Mouse (Mus musculus) kidney, embryonic 15.5 days (tissue): Measurements from ENCODE around the gene Lipm. TPM values are rescaled to one million over a fixed set of nuclear protein-coding genes. Genes with fewer than 3 reads are reported as not detected.

Source experiments
- ATAC-seq: fragments of 200-750 bp; cut with Nextera tagmentation; replicated peaks from 2 replicates; pipeline ENCODE4 v1.8.0; 2017; ENCODE audit warnings: moderate TSS enrichment; ENCODE audit not compliant: low FRiP score
- H3K27ac ChIP-seq: fragments of 300-500 bp; sonication (generic); 2 replicates; pipeline ENCODE4 v1.5.1; 2015; ENCODE audit warnings: mild to moderate bottlenecking, inconsistent platforms
- H3K27me3 ChIP-seq: fragments of 300-500 bp; sonication (generic); 2 replicates; pipeline ENCODE4 v1.6.1; 2015; ENCODE audit warnings: inconsistent platforms
- H3K36me3 ChIP-seq: fragments of 300-500 bp; sonication (generic); 2 replicates; pipeline ENCODE4 v1.6.1; 2015; ENCODE audit warnings: inconsistent platforms
- H3K4me1 ChIP-seq: fragments of 300-500 bp; sonication (generic); 2 replicates; pipeline ENCODE4 v1.6.1; 2015; ENCODE audit warnings: inconsistent platforms
- H3K4me2 ChIP-seq: fragments of 300-500 bp; sonication (generic); 2 replicates; pipeline ENCODE4 v1.6.1; 2015; ENCODE audit warnings: moderate library complexity, mild to moderate bottlenecking, inconsistent platforms
- H3K4me3 ChIP-seq: fragments of 300-500 bp; sonication (generic); replicated peaks from 2 replicates; pipeline ENCODE4 v1.5.1; 2015; ENCODE audit warnings: mild to moderate bottlenecking, inconsistent platforms
- H3K9ac ChIP-seq: fragments of 300-500 bp; sonication (generic); 2 replicates; pipeline ENCODE4 v1.6.1; 2015; ENCODE audit warnings: mild to moderate bottlenecking, inconsistent platforms
- H3K9me3 ChIP-seq: fragments of 300-500 bp; sonication (generic); replicated peaks from 2 replicates; pipeline ENCODE4 v1.6.1; 2016; ENCODE audit warnings: inconsistent platforms
- WGBS: fragments of 180-500 bp; shearing (Covaris S2); methylation state at CpG from one replicate; pipeline ENCODE4 v1.1.7; 2015; ENCODE audit warnings: mixed read lengths; 5-methylcytosine and 5-hydroxymethylcytosine counted together
- polyA plus RNA-seq: library from polyadenylated mRNA; unstranded; fragments of >200 nt; fragmentation: Nextera tagmentation; extraction: Ambion mirVana; gene quantifications from 2 replicates; pipeline ENCODE4 v1.2.1, GENCODE M21; 2015

The Lipm gene
- polyA plus RNA-seq = 0.19 TPM in 1 of 2 replicates, not detected in the other

GRCm38 (mm10) chr19:34100633-34101032 lies at the start of gene Lipm:
Gene Lipm, plus strand, starts transcription at chr19:34100933.
- Histone ChIP-seq H3K27ac (no peak within 1 kb of the TSS), H3K9me3 (no peaks in the 10 kb centered on the region), H3K4me2 (no peak within 1 kb of the TSS), H3K27me3 (no peaks in the 10 kb centered on the region), H3K36me3 (no peaks in the 10 kb centered on the region), H3K4me3 (no peak within 1 kb of the TSS), H3K9ac (no peak within 1 kb of the TSS), H3K4me1 (no peaks in the 10 kb centered on the region)
- ATAC-seq = no peak
- 77% methylated on average over 4 of the region's 4 CpGs for WGBS

- Histone ChIP-seq H3K4me1 (no peaks in the 10 kb centered on the region), H3K27me3 (no peaks in the 10 kb centered on the region), H3K4me2 (no peak overlapping the region), H3K36me3 (no peaks in the 10 kb centered on the region), H3K9ac (no peak overlapping the region), H3K27ac (no peak overlapping the region), H3K9me3 (no peaks in the 10 kb centered on the region), H3K4me3 (no peak overlapping the region)
- WGBS = 84% methylated on average over 3 of the region's 3 CpGs
- no peak for ATAC-seq
These were observed 49.2 kb upstream of the Lipm start for GRCm38 (mm10) chr19:34051502-34051901.

- no peaks in the 10 kb centered on the region for H3K9me3 ChIP-seq
- no peaks in the 10 kb centered on the region for H3K27me3 ChIP-seq
- WGBS = 47% methylated on average over 1 of the region's 1 CpGs
These were observed 37.2 kb upstream of the Lipm start for GRCm38 (mm10) chr19:34063547-34063946.

GRCm38 (mm10) chr19:34064059-34064458 lies 36.7 kb upstream of the Lipm start:
- H3K9ac ChIP-seq = no peak overlapping the region
- no peaks in the 10 kb centered on the region for H3K9me3 ChIP-seq
- no peak for ATAC-seq

More at GRCm38 (mm10) chr19:34063547-34063946, 37.2 kb upstream of the Lipm start:
- no peak overlapping the region for H3K9ac ChIP-seq
- H3K4me2 ChIP-seq = no peak overlapping the region
- no peak overlapping the region for H3K4me3 ChIP-seq
- H3K36me3 ChIP-seq = no peaks in the 10 kb centered on the region
- H3K4me1 ChIP-seq = no peaks in the 10 kb centered on the region
- no peak for ATAC-seq
- H3K27ac ChIP-seq = no peak overlapping the region

GRCm38 (mm10) chr19:34066779-34067472 lies 33.8 kb upstream of the Lipm start, which contains the start of gene Lipn:
Gene Lipn, plus strand, starts transcription at chr19:34067358.
- H3K4me1 ChIP-seq = no peaks in the 10 kb centered on the region
- 89% methylated on average over 9 of the region's 9 CpGs for WGBS
- H3K27ac ChIP-seq = no peak within 1 kb of the TSS
- H3K4me2 ChIP-seq = no peak within 1 kb of the TSS
- H3K9ac ChIP-seq = no peak within 1 kb of the TSS
- no peaks in the 10 kb centered on the region for H3K27me3 ChIP-seq
- H3K36me3 ChIP-seq = no peaks in the 10 kb centered on the region
- no peak for ATAC-seq
- H3K4me3 ChIP-seq = no peak within 1 kb of the TSS
- no peaks in the 10 kb centered on the region for H3K9me3 ChIP-seq

More at GRCm38 (mm10) chr19:34064059-34064458, 36.7 kb upstream of the Lipm start:
- Histone ChIP-seq H3K27me3 (no peaks in the 10 kb centered on the region), H3K4me1 (no peaks in the 10 kb centered on the region), H3K27ac (no peak overlapping the region), H3K4me2 (no peak overlapping the region), H3K4me3 (no peak overlapping the region), H3K36me3 (no peaks in the 10 kb centered on the region)
- WGBS = 85% methylated on average over 4 of the region's 4 CpGs

- no peak overlapping the region for H3K4me3 ChIP-seq
- no peaks in the 10 kb centered on the region for H3K27me3 ChIP-seq
- no peaks in the 10 kb centered on the region for H3K36me3 ChIP-seq
- H3K9ac ChIP-seq = no peak overlapping the region
- no peaks in the 10 kb centered on the region for H3K4me1 ChIP-seq
- ATAC-seq = no peak
- no peak overlapping the region for H3K27ac ChIP-seq
- no peak overlapping the region for H3K4me2 ChIP-seq
- H3K9me3 ChIP-seq = no peaks in the 10 kb centered on the region
These were observed 26.5 kb upstream of the Lipm start for GRCm38 (mm10) chr19:34074239-34074638.

- 53% methylated on average over 2 of the region's 2 CpGs for WGBS
- Histone ChIP-seq H3K27ac (no peak overlapping the region), H3K4me1 (no peaks in the 10 kb centered on the region), H3K4me2 (no peak overlapping the region), H3K9me3 (no peaks in the 10 kb centered on the region), H3K27me3 (no peaks in the 10 kb centered on the region), H3K9ac (no peak overlapping the region), H3K4me3 (no peak overlapping the region), H3K36me3 (no peaks in the 10 kb centered on the region)
- ATAC-seq = no peak
These were observed 22.6 kb upstream of the Lipm start for GRCm38 (mm10) chr19:34078130-34078529.

GRCm38 (mm10) chr19:34089011-34089680 lies 11.6 kb upstream of the Lipm start:
- Histone ChIP-seq H3K27ac (no peak overlapping the region), H3K27me3 (no peaks in the 10 kb centered on the region), H3K4me3 (no peak overlapping the region), H3K9ac (no peak overlapping the region), H3K9me3 (no peaks in the 10 kb centered on the region), H3K4me2 (no peak overlapping the region), H3K36me3 (no peaks in the 10 kb centered on the region), H3K4me1 (no peaks in the 10 kb centered on the region)
- WGBS = 65% methylated on average over 3 of the region's 3 CpGs
- ATAC-seq = no peak

- no peak overlapping the region for H3K27ac ChIP-seq
- no peaks in the 10 kb centered on the region for H3K36me3 ChIP-seq
- no peak overlapping the region for H3K4me3 ChIP-seq
- no peak overlapping the region for H3K4me2 ChIP-seq
- no peaks in the 10 kb centered on the region for H3K9me3 ChIP-seq
- no peaks in the 10 kb centered on the region for H3K4me1 ChIP-seq
- H3K27me3 ChIP-seq = no peaks in the 10 kb centered on the region
- H3K9ac ChIP-seq = no peak overlapping the region
- 78% methylated on average over 5 of the region's 5 CpGs for WGBS
- no peak for ATAC-seq
These were observed 5.4 kb upstream of the Lipm start for GRCm38 (mm10) chr19:34095381-34095780.

- Histone ChIP-seq H3K36me3 (no peaks in the 10 kb centered on the region), H3K4me1 (no peaks in the 10 kb centered on the region), H3K9ac (no peak overlapping the region), H3K27ac (no peak overlapping the region), H3K4me3 (no peak overlapping the region), H3K9me3 (no peaks in the 10 kb centered on the region), H3K27me3 (no peaks in the 10 kb centered on the region), H3K4me2 (no peak overlapping the region)
- WGBS = 74% methylated on average over 1 of the region's 1 CpGs
- no peak for ATAC-seq
These were observed 4.5 kb upstream of the Lipm start for GRCm38 (mm10) chr19:34096228-34096627.

- H3K36me3 ChIP-seq = no peaks in the 10 kb centered on the region
- H3K9ac ChIP-seq = no peak overlapping the region
- 84% methylated on average over 7 of the region's 7 CpGs for WGBS
- no peak for ATAC-seq
- no peaks in the 10 kb centered on the region for H3K27me3 ChIP-seq
- H3K4me1 ChIP-seq = no peaks in the 10 kb centered on the region
- H3K4me3 ChIP-seq = no peak overlapping the region
- no peaks in the 10 kb centered on the region for H3K9me3 ChIP-seq
- H3K27ac ChIP-seq = no peak overlapping the region
- H3K4me2 ChIP-seq = no peak overlapping the region
These were observed 1.2 kb downstream of the Lipm start for GRCm38 (mm10) chr19:34101888-34102287.

- Histone ChIP-seq H3K27ac (no peak overlapping the region), H3K9ac (no peak overlapping the region), H3K9me3 (no peaks in the 10 kb centered on the region), H3K4me1 (no peaks in the 10 kb centered on the region), H3K4me2 (no peak overlapping the region), H3K36me3 (no peaks in the 10 kb centered on the region), H3K4me3 (no peak overlapping the region), H3K27me3 (no peaks in the 10 kb centered on the region)
- no peak for ATAC-seq
- 93% methylated on average over 3 of the region's 3 CpGs for WGBS
These were observed 4.1 kb downstream of the Lipm start for GRCm38 (mm10) chr19:34104841-34105240.
